Mouse (Mus musculus) midbrain, embryonic 12.5 days (tissue): Measurements from ENCODE around the gene Acvr1b. TPM values are rescaled to one million over a fixed set of nuclear protein-coding genes. Genes with fewer than 3 reads are reported as not detected.
A peak's percentile ranks its signal among the peaks of the same experiment; 100 is the strongest.

ENCODE experiments used
- ATAC-seq: fragments of 200-750 bp; cut with Nextera tagmentation; 2 replicates; pipeline ENCODE4 v1.8.0; 2017; ENCODE audit warnings: low read depth, moderate TSS enrichment, moderate library complexity; ENCODE audit not compliant: low FRiP score
- H3K27ac ChIP-seq: fragments of 300-500 bp; sonication (generic); replicated peaks from 2 replicates; pipeline ENCODE4 v1.5.1; 2016; ENCODE audit warnings: mild to moderate bottlenecking
- H3K27me3 ChIP-seq: fragments of 300-500 bp; sonication (generic); 2 replicates; pipeline ENCODE4 v1.6.1; 2016; ENCODE audit warnings: mild to moderate bottlenecking
- H3K36me3 ChIP-seq: fragments of 300-500 bp; sonication (generic); 2 replicates; pipeline ENCODE4 v1.6.1; 2016
- H3K4me1 ChIP-seq: fragments of 300-500 bp; sonication (generic); 2 replicates; pipeline ENCODE4 v1.6.1; 2016
- H3K4me2 ChIP-seq: fragments of 300-500 bp; sonication (generic); replicated peaks from 2 replicates; pipeline ENCODE4 v1.6.1; 2016; ENCODE audit warnings: mild to moderate bottlenecking, moderate library complexity
- H3K4me3 ChIP-seq: fragments of 300-500 bp; sonication (generic); 2 replicates; pipeline ENCODE4 v1.5.1; 2016; ENCODE audit warnings: mild to moderate bottlenecking
- H3K9ac ChIP-seq: fragments of 300-500 bp; sonication (generic); replicated peaks from 2 replicates; pipeline ENCODE4 v1.6.1; 2016; ENCODE audit warnings: mild to moderate bottlenecking, moderate library complexity
- H3K9me3 ChIP-seq: fragments of 300-500 bp; sonication (generic); 2 replicates; pipeline ENCODE4 v1.6.1; 2016; ENCODE audit warnings: mild to moderate bottlenecking
- whole genome bisulfite sequencing: fragments of 180-500 bp; shearing (Covaris S2); methylation state at CpG from one replicate; pipeline ENCODE4 v1.1.7; 2016; 5-methylcytosine and 5-hydroxymethylcytosine counted together
- polyA plus RNA-seq: library from polyadenylated mRNA; unstranded; fragments of >200 nt; fragmentation: Nextera tagmentation; extraction: Ambion mirVana; gene quantifications from 2 replicates; pipeline ENCODE4 v1.2.1, GENCODE M21; 2016

The Acvr1b gene
- polyA plus RNA-seq, 1 experiment from 2014 or later: 14.8 TPM

DNA sequence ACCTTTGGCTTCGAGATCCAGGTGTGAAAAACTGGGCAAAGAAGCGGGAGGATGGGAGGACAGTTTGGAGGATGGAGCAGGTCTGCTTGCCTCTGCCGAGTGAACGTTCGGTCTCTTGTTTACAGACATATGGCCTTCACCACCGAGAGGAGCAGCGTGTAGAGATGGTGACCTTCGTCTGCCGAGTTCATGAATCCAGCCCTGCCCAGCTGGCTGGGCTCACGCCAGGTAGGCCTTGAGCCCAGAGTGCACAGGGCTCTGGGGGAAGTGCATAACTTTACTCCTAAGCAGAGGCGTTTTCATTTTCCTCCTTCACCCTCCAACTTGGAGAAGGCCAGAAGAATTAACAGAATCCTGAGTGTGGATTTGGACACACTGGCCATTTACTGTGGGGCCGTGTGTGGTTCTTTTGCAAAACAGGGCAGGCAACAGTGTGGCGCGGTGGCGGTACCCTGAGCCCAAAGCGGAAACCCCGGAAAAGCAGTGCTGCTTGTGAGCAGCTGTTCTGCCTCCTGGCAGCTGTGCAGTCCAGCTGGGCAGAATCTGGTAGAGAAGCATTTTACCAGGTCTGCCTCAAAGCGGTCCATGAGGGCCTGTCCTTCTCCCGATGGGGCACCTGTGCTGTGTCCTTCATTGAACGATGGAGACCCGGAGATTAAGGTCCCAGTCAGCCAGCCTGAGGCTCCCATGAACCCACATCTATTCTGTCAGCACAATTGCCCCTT is 55.2 kb downstream of the Acvr1b start:
- H3K4me3 ChIP-seq: no peak overlapping the region
- no peaks in the 10 kb centered on the region for H3K9me3 ChIP-seq
- H3K4me2 ChIP-seq: no peak overlapping the region
- peaks cover 18% of the 10 kb centered on the region for H3K4me1 ChIP-seq
- H3K27me3 ChIP-seq: peaks cover 20% of the 10 kb centered on the region
- 93% methylated on average over 21 of the region's 21 CpGs for WGBS
- no peak overlapping the region for H3K9ac ChIP-seq
- H3K36me3 ChIP-seq: peaks cover 20% of the 10 kb centered on the region
- H3K27ac ChIP-seq: no peak overlapping the region
- no peak for ATAC-seq

DNA sequence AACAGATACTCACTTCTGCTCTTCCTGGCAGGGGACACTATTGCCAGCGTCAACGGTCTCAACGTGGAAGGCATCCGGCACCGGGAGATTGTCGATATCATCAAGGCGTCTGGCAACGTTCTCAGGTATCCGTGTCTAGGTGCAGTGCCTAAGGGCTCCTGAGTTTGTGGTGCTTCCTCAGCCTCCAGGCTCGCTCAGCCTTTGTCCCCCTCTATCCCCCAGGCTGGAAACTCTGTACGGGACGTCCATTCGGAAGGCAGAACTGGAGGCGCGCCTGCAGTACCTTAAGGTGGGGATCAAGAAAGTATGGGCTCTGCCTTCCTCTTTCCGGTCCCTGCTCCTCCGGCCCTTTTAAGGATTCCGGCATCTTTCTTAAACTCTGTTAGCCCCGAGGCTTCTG is 56.6 kb downstream of the Acvr1b start:
- Histone ChIP-seq H3K9me3 (no peaks in the 10 kb centered on the region), H3K9ac (no peak overlapping the region), H3K36me3 (peaks cover 20% of the 10 kb centered on the region), H3K4me1 (peaks cover 14% of the 10 kb centered on the region), H3K4me3 (no peak overlapping the region), H3K4me2 (no peak overlapping the region), H3K27ac (no peak overlapping the region), H3K27me3 (peaks cover 15% of the 10 kb centered on the region)
- 96% methylated on average over 19 of the region's 19 CpGs for WGBS
- no peak for ATAC-seq

DNA sequence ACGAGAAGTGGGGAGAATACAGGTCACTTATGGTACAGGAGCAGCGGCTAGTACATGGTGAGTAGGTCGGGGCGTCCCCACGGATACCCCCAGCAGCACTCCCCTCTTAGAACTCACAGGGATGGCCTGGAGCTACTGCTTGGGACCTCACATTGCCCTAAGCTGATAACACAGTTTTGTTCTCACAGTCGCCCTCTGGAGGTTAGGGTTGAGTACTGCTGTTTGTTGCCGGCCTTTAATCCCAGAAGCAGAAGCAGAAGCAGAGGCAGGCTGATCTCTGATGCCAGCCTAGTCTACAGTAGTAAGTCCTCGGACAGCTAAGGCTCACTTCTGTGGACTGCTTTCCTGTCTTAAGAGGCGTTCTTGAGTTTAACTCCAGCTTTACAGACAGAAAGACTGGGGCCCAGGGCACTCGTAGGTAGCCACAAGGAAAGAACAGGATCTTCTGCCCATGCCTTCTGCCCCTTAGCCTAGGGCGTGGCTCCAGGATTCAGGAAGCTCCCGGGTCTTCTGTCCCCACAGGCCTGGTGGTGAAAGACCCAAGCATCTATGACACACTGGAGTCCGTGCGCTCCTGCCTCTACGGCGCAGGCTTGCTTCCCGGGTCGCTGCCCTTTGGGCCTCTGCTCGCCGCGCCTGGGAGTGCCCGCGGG is 57.3 kb downstream of the Acvr1b start:
- 76% methylated on average over 23 of the region's 23 CpGs for WGBS
- peak overlapping the region; percentile 12; the same call in 1 of the 2 replicates for H3K4me3 ChIP-seq
- H3K9me3 ChIP-seq: no peaks in the 10 kb centered on the region
- H3K4me1 ChIP-seq: peaks cover 20% of the 10 kb centered on the region
- H3K4me2 ChIP-seq: peak overlapping the region; percentile 35
- no peak for ATAC-seq
- peaks cover 22% of the 10 kb centered on the region for H3K27me3 ChIP-seq
- peaks cover 20% of the 10 kb centered on the region for H3K36me3 ChIP-seq
- no peak overlapping the region for H3K27ac ChIP-seq
- H3K9ac ChIP-seq: no peak overlapping the region

DNA sequence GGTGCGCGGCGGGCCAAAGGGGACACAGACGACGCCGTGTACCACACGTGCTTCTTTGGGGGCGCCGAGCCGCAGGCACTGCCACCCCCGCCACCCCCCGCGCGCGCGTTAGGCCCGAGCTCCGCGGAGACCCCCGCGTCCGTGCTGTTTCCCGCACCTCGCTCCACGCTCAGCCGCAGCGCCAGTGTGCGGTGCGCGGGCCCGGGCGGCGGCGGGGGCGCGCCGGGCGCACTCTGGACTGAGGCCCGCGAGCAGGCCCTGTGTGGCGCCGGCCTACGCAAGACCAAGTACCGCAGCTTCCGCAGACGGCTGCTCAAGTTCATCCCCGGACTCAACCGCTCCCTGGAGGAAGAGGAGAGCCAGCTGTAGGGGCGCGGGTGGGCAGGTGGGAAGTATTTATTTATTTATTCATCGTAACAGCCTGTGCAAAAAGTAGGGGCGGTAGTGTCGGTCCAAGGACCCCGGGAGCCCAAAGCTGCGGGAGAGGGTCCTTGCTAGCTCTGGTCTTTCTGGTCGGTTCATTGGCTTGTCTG is 57.8 kb downstream of the Acvr1b start:
- 49% methylated on average over 47 of the region's 56 CpGs for WGBS
- H3K4me3 ChIP-seq: peak overlapping the region; percentile 12; the same call in 1 of the 2 replicates
- ATAC-seq: no peak

DNA sequence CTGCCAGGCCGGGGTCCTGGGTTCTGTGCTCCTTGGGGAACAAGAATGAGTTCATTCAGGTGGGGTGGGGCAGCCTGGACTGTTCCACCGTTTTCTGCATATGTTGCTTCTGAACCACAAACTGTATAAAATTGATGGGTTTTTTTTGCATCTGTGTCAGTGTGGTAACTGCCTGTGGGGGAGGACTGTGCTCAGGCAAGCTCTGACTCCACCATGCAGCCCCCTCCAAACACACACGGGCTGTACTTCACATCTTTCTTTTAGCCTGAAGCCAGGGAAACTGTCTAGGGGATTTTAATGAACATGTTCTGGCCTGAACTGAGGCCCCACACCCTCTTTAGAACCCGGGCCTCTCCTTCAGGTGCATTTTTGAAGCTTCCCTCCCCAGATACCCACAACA is 58.7 kb downstream of the Acvr1b start:
- Histone ChIP-seq H3K4me3 (no peak overlapping the region), H3K27ac (no peak overlapping the region), H3K27me3 (peaks cover 22% of the 10 kb centered on the region), H3K9me3 (no peaks in the 10 kb centered on the region), H3K9ac (no peak overlapping the region), H3K4me1 (peaks cover 19% of the 10 kb centered on the region), H3K4me2 (no peak overlapping the region), H3K36me3 (peaks cover 20% of the 10 kb centered on the region)
- 67% methylated on average over 4 of the region's 4 CpGs for WGBS
- ATAC-seq: no peak

More for the DNA sequence above, 57.8 kb downstream of the Acvr1b start:
- Histone ChIP-seq H3K9ac (0 out of 2 replicates have a peak overlapping the region, but pooled peaks have one; percentile 20), H3K9me3 (no peaks in the 10 kb centered on the region), H3K4me1 (peaks cover 21% of the 10 kb centered on the region), H3K36me3 (peaks cover 20% of the 10 kb centered on the region), H3K27me3 (peaks cover 22% of the 10 kb centered on the region), H3K4me2 (peak overlapping the region; percentile 35), H3K27ac (no peak overlapping the region)

DNA sequence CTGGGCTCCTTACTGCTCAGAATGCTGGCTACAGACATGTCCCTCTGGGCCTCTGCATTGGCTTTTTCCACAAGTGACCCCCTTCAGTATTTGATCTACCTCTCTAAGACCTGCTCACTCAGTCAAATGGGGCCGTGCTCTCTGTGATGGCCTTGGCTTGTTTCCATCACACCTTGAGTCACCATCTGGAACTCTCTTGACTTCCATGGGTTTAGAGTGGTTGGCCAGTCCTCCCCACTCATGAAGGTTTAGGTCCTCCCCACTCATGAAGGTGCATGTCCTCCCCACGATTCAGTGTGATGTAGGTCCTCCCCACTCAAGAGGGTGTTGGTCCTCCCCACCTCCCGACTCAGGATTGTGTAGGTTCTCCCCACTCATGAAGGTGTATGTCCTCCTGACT is 59.3 kb downstream of the Acvr1b start:
- no peak overlapping the region for H3K9ac ChIP-seq
- H3K4me2 ChIP-seq: no peak overlapping the region
- no peak overlapping the region for H3K4me3 ChIP-seq
- H3K4me1 ChIP-seq: peaks cover 13% of the 10 kb centered on the region
- H3K27me3 ChIP-seq: peaks cover 22% of the 10 kb centered on the region
- whole genome bisulfite sequencing: 88% methylated on average over 3 of the region's 3 CpGs
- no peaks in the 10 kb centered on the region for H3K9me3 ChIP-seq
- H3K27ac ChIP-seq: no peak overlapping the region
- no peak for ATAC-seq
- peaks cover 20% of the 10 kb centered on the region for H3K36me3 ChIP-seq

DNA sequence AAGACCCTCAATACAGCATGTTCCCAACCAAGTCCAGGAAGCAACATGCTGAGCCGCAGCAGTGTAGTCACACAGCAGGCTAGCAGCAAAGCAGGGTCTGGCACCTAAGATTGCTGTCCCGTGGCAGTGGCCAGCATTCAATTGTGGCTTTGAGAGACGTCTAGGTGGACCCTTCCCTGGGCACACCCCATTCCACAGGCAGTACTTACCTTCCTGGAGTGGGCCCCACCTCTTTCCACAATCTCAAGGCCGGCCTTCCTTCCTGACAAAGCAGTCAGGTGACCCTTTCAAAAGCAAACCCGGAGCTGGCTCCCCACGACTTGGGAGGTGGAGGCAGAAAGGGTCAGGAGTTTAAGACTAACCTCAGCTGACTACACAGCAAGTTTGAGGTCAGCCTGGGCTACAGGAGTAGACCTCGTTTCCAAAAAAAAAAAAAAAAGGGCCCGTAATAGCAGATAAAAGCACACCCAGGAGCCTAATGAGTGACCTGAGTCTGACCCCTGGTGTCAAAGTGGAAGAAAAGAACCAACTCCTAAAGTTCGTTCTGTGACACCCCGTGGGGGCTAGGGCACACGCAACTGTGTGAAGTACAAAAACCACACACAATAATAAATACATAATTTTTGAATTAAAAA is 59.9 kb downstream of the Acvr1b start:
- peaks cover 27% of the 10 kb centered on the region for H3K27me3 ChIP-seq
- H3K9me3 ChIP-seq: no peaks in the 10 kb centered on the region
- peaks cover 16% of the 10 kb centered on the region; the same call in 1 of the 2 replicates for H3K4me1 ChIP-seq
- H3K36me3 ChIP-seq: peaks cover 20% of the 10 kb centered on the region
- no peak for ATAC-seq
- 31% methylated on average over 11 of the region's 11 CpGs for WGBS
- no peak overlapping the region for H3K9ac ChIP-seq
- no peak overlapping the region for H3K4me3 ChIP-seq
- no peak overlapping the region for H3K27ac ChIP-seq
- no peak overlapping the region for H3K4me2 ChIP-seq

DNA sequence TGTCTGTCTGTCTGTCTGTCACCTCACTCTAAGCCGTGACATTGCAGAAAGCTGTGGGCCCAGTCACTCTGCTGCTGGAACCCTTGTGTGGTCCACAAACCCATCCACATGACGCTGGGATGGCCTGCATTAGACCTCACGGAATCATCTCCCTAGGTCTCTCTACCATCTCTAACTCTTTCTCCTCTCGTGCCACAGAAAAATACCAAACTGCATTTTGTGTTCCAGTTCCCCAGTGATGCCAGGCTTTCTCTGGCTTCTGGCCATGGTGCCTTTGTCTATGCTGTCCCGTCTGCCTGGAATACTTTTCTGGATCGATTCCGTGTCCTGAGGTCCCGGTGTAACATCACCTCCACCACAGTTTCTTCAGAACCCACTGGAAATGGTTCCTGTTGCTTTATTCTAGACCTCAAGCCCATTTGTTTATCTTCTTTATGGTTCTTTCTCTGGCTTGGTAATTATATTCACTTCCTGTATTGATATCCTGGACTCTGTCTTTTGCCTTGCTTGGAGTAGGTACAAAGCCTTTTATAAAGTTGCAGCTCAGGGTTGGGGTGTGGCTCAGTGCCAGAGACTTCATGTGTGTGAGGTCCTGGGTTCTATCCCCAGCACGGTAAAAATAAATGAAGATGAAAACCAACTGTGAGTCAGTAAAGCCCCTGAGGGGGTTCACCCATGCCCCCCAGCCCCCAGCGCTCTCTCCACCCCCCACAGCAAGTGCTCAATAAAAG is 60.9 kb downstream of the Acvr1b start:
- Histone ChIP-seq H3K9me3 (no peaks in the 10 kb centered on the region), H3K27ac (no peak overlapping the region), H3K9ac (0 out of 2 replicates have a peak overlapping the region, but pooled peaks have one; percentile 17), H3K4me3 (no peak overlapping the region), H3K4me1 (peaks cover 22% of the 10 kb centered on the region; the same call in 1 of the 2 replicates), H3K27me3 (peaks cover 31% of the 10 kb centered on the region), H3K4me2 (no peak overlapping the region), H3K36me3 (peaks cover 20% of the 10 kb centered on the region)
- no peak for ATAC-seq
- 72% methylated on average over 10 of the region's 10 CpGs for WGBS

DNA sequence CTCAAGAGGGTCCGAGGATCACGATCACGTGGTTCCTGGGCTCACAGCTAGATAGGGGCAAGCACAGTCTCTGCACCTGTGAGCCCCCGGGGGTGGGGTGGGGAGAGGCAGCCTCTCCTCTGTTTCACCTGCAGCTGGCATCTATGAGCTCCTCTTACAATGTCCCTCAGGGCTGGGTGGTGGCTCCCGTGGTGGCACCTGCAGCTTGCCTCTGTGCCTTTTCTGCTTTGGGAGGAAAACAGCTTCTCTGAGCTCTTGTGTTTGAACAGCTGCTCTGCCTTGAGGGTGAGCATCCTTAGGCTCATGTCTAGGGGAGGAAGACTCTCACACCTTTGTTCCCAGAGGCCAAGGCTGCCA is 61.5 kb downstream of the Acvr1b start:
- Histone ChIP-seq H3K36me3 (peaks cover 15% of the 10 kb centered on the region), H3K4me3 (no peak overlapping the region), H3K9ac (0 out of 2 replicates have a peak overlapping the region, but pooled peaks have one; percentile 17), H3K4me1 (peaks cover 22% of the 10 kb centered on the region; the same call in 1 of the 2 replicates), H3K9me3 (no peaks in the 10 kb centered on the region), H3K4me2 (no peak overlapping the region), H3K27me3 (peaks cover 31% of the 10 kb centered on the region), H3K27ac (no peak overlapping the region)
- no peak for ATAC-seq
- 43% methylated on average over 5 of the region's 5 CpGs for WGBS

DNA sequence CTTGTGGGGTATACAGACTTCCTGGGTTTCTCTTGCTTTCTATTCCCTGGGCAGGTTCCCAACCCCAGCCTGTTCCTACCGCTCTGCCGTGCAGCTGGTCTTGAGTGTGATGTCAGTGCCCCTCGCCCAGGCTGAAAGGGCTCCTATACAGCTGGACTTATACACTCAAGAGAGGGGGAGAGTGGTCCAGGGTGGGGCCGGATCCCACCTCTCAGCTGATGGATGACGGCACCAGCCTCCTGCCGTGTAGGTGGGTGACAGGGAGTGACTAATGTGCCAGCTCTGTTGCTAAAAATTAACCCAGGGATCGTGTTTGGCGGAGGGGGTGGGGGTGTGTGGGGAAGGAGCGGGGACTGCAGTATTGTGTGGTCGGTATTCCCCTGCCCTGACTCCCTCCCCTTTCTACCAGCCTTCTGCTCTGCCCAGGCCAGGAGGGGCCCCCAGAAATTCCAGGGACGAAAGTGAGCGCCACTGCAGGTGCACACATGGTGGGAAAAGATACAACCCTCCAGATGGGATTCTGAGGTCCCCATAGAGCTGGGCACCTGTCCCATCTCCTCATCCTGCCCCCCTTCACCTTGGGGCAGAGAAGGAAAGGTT is 62.0 kb downstream of the Acvr1b start:
- 52% methylated on average over 12 of the region's 12 CpGs for WGBS
- Histone ChIP-seq H3K9me3 (no peaks in the 10 kb centered on the region), H3K27me3 (peaks cover 31% of the 10 kb centered on the region), H3K27ac (no peak overlapping the region), H3K4me2 (no peak overlapping the region), H3K9ac (no peak overlapping the region), H3K4me3 (no peak overlapping the region), H3K4me1 (peaks cover 23% of the 10 kb centered on the region; the same call in 1 of the 2 replicates), H3K36me3 (peaks cover 10% of the 10 kb centered on the region)
- no peak for ATAC-seq

DNA sequence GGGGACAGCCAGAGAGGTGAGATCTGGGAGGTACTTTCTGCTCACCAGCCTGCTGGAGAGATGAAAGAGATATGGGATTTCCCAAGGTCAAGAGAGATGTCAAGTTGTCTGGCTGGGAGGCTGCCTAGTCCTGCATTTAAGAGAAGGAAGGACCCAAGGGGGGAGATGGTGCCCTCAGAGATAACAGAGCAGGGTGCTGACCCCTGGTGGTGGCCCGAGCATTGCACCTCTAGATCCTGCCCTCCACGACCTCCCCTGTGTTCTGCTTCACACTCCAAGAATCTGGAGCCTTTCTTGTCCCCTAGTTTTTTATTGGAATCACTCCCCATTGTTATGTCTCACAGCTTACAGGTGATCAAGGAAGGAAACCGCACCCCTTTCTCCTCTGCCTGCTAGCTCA is 63.0 kb downstream of the Acvr1b start:
- ATAC-seq: no peak
- no peak overlapping the region for H3K4me2 ChIP-seq

More for the DNA sequence above, 63.0 kb downstream of the Acvr1b start:
- Histone ChIP-seq H3K27ac (no peak overlapping the region), H3K9me3 (no peaks in the 10 kb centered on the region), H3K27me3 (peaks cover 27% of the 10 kb centered on the region), H3K9ac (no peak overlapping the region), H3K36me3 (no peaks in the 10 kb centered on the region), H3K4me3 (no peak overlapping the region), H3K4me1 (peaks cover 26% of the 10 kb centered on the region; the same call in 1 of the 2 replicates)
- 9% methylated on average over 3 of the region's 3 CpGs for WGBS
